Mouse (Mus musculus) c-Kit-positive CD71-positive TER-119-negative erythroid progenitor cells, embryonic 14.5 days (primary cell): ENCODE results near the gene Olfr74.
"Not testable (repeated sequence)": the region's sequence is repeated elsewhere in the genome, so short reads cannot be mapped to it uniquely, and the experiment has no call there.

Experiments used
- DNase-seq: peaks from one replicate; pipeline ENCODE4 v3.0.0-alpha.2; 2013; ENCODE audit warnings: low read depth

The Olfr74 gene

DNA sequence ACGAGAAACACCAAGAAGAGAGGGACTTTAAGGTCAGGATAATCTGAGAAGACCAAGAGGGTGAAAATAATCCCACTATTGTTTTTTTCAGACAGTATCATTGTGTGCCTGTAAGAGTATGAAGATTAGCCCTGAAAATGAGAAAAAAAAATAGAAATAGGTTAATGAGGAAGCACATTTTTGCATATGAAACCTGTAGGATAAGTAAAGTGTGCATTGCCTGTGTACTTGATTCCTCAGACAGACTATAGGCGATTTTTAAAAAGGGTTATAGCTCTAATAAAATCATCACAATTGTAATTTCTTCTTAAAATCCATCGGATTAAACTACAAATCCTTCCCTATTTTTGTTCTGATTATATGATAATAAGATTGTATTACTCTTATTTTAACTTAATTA lies at the start of gene Olfr74:
TSS of gene Olfr74 (minus strand) at position 101 of the 400 bp plus-strand sequence.
- DNase-seq, result no peak

DNA sequence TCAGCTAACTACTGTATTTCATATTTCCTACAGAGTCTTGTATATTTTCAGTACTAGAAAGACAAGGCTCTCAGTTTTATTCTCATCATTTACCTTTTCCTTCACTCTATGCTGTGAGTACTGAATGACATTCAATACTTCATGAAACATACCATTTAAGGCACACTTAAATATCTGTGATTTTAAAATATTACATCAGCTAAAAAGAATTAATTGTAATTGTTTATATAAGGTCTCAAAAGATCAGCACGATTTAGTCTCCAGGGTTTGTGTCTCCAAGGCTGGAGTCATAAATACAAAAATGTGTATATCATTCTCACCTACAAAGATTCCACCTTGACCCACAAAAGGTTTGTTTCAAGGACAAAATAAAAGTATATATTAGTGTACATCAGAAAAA lies 48.0 kb upstream of the Olfr74 start, which contains the start of gene Olfr1161:
TSS of gene Olfr1161 (plus strand) at position 301 of the 400 bp plus-strand sequence.
- DNase-seq, result not testable (repeated sequence)

DNA sequence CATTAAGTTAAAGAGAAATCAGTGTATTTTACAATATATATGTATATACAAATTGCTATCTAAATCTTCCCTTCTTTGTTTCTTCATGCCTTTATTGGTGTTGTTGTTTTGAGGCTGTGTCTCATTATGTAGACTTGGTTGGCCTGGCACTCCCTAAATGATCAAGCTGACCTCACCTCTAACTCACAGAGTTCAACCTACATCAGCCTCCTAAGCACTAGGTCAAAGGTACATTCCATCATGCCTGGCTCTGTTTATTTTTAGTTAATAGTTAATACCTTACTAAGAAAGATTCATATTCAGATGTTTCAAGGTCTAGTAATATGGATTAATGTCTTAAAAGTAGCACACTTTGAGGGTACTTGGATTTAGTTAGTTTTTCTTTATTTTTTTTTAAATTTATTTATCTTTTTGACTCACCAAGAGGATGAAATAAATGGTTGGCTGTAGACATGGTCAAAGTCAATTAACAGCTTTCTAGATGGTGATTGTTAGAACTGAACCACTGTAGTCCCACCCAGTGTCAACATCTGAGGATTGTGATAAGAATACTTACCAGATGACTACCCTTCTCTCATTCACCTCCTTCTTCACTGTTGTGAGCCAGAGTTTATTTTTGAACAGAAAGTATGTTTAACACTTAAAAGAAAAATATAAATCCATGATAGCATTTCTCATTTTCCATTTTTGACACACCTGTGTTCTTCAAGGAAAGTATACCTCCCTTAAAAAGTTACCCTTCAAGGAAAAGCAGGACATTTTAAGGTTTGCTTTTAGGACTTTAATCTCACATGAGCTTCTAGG lies 33.3 kb upstream of the Olfr74 start, which contains the start of gene Olfr1160:
TSS of gene Olfr1160 (minus strand) at position 754 of the 804 bp plus-strand sequence.
- DNase-seq, result no peak

DNA sequence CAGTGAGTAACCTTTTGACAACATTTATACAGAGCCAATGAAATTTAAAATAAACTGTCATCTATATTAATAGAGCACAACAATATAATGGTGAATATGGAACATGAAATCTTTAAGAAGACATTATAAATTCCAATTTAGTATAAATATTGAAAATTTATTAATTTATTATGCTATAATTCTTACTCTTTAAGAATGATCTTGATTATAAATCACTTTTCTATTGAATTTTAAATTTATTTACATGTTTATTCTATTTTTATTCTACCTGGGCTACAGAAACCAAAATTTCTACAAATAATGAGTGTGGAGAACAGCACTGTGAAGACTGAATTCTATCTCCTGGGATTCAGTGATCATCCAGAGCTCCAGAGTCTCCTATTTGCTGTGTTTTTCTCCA lies 15.3 kb upstream of the Olfr74 start, which contains the start of gene Olfr1158:
TSS of gene Olfr1158 (plus strand) at position 301 of the 400 bp plus-strand sequence.
- DNase-seq, result no peak

DNA sequence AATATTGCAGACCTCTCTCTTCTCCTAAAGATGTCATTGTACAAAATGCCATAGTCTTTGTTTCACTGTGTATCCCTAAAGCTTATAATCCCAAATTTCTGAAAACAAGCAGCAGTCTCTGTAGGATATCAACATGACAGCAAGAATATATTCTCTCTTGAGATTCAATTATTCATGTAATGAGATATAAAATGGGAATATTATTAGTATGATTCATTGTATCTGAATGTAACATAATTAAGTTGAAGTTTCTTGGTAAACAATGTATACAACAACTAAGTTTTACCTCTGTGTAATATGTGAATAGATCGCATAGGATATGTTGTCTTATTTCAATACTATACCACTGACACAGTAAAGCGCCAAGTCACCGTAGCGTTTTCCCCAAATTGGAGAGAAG lies 6.3 kb downstream of the Olfr74 start, which contains the start of gene Olfr1157:
TSS of gene Olfr1157 (minus strand) at position 101 of the 400 bp plus-strand sequence.
- no peak for DNase-seq

DNA sequence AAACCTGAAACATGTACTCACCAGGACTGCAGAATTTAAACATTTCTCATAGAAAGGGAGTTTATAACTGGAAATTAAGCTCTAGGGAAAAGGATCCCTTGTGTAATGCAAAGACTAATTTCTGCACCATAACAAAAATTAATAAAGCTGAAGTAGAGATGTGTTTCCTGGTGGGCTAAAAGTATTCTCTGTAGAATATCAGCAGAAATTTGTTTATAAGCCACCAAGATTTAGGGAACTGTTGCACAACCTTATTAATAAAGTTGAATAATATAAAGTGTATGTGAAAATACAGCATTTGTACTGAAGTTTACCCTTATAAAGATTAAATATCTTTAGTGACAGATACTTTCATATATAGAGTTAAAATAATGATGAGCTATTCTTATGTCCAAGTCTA lies 21.5 kb downstream of the Olfr74 start, which contains the start of gene Olfr1156:
TSS of gene Olfr1156 (minus strand) at position 101 of the 400 bp plus-strand sequence.
- no peak for DNase-seq

DNA sequence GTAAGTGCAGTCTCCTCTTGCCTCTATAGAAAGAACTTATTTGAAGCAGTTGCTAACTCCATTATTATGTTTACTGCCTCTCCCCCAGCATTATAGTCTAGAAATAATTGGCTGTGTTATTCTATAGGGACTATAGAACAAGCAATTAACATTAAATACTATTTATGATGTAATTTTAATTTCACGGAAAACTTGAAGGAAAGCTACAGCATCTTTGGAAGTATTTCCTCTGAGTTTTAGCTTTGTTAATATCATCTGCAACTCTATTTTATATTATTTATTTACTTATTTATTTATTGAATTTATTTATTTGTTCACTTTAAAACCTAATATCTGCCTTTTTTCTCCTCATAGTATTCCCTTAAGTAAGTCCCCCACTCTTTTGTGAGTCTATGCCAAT lies 29.4 kb downstream of the Olfr74 start, which contains the start of gene Olfr1155:
TSS of gene Olfr1155 (minus strand) at position 101 of the 400 bp plus-strand sequence.
- no peak for DNase-seq
